Mouse (Mus musculus): ENCODE results near the gene Bax. TPM values are rescaled to one million over a fixed set of nuclear protein-coding genes. Genes with fewer than 3 reads are reported as not detected.

Bax gene
- total RNA-seq, 2 experiments from 2014 or later, result 75.8 to 78.4 TPM

DNA sequence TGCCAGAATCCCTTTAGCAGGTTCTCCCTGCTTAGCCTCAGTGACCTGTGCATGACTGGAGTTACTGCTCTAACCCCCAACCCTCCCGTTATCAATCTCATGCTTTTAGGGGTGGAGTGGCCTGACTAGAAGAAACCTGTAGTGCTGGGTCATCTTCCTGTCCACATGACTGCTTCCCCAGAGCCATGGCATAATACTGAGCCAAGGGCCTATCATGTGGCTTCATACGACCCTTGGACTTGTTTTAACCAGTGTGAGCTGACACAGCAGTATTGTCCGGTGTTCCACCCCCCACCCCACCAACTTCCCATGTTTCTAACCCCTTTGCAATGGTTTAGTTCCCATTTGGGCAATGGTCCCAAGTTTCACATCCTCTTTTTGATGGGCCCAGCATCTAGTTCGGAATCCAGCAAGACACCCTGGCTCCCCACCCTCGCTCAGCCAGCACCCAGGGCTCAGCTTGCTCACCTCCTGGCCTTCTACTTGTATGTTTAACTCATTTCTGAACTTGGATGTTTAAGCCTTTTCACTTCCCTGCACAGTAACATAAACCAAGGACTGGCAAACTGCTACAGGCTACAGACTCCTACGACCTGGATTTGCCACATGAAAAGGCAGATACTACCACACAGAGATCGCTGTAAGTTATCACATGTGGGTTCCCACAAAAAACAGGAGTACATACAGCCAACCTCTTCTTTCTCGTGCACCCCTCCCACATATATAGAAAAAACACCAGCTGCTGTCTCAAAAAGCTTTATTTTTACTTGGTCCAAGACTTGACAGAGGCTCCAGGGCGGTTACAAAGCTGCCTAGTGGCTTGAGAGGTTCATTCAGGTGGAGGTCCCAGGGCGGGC, 9.3 kb downstream of the Bax start:
- no peak for DNase-seq (ENCODE audit: low spot score in 2 of 2)

DNA sequence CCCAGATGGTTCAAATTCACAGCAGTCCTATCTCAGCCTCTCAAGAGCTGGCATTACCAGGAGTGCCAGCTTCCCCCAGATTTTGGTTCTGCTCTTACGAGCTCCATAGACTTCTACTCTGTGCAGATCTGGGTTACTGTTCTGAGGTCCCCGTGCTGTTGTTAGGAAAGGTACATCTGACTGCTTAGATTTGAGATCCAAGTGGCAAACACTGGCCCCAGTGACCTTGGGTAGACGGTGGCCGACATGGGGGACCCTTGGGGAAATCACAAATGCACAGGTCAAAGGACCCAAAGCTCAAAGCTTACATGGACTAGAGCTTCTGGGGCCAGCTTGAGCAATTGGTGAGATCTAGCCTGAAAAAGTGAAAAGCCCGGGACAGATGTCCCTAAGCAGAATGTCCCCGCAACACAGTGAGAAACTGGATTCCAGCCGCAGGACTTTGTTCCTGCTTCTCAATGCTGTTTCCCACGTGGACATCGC, 9.9 kb downstream of the Bax start:
- no peak for DNase-seq (ENCODE audit: low spot score in 2 of 2)

DNA sequence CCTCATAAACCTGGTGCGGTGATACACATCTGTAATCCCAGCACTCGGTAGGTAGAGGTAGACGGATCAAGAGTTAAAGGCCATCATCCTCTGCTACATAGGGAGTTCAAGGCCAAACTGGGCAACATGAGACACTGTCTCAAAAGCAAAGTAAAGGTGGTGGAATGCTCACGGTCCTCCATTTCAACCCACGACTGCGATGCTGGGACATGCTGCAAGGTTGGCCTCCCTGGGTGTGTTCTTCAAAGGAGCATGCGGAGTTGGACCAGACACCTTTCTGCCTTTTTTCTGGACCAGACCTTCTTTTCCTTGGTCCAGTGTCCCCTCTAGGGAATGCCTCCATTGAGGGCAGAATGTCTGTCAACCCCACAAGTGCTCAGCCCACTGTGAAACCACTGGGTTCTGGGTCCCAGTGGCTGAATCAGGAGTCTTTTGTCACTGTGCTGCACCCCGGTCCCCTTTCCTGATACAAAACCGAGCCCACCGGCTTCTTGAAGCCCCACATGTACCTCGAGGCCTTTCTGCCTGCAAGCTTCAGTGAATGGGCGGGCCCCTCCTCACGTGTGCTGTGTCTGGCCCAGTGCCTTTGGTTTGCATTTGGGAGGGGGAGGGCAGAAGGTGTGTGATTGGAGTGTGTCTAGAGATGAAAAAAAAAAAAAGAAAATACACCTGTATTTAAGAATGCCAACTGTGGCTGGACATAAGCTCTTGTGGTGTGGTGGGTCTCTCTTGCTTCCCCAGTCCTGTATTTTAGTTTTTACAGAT, 10.6 kb downstream of the Bax start:
- DNase-seq (ENCODE audit: low spot score in 2 of 2), result no peak

DNA sequence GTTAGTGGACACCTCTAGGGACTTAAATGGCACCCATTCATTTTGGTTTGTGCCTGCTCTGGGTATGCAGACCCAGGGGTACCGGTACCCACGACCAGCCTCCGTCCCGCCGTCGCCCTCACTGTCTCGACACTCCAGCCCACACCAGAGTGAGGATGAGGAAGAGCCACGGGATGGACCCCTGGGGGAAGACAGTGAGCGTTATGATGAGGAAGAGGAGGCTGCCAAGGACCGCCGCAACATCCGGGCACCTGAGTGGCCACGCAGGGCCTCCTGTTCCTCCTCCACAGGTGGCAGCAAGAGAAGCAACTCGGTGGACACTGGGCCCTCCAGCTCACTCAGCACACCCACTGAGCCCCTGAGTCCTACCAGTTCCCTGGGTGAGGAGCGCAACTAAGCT, 11.7 kb downstream of the Bax start:
- DNase-seq (ENCODE audit: low spot score in 2 of 2), result no peak

DNA sequence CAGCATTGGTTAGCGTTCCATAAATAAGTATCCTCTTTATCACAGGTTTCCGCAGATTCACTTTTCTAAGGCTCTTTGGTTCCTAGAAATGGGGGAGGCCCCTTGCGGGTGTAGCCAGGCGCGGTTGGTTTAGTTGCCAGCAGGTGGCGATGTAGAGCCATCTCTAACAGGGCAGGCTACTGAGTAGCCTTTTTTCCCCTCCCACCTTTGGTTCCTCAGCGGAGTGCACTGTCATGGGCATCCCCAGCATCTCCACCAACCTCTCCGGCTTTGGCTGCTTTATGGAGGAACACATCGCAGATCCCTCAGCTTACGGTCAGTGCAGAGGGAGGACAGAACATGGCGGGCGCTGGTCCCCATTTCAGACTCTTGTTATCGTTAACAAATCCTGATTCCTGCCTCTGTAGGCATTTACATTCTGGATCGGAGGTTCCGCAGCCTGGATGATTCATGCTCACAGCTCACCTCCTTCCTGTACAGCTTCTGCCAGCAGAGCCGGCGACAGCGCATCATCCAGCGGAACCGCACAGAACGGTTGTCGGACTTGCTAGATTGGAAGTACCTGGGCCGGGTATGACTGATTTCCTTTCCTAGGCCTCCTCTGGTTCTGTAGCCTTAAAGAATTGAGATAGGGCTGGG, 15.2 kb downstream of the Bax start:
- peak in 1 of 2 experiments; percentile 65 for DNase-seq (ENCODE audit: low spot score in 2 of 2)

DNA sequence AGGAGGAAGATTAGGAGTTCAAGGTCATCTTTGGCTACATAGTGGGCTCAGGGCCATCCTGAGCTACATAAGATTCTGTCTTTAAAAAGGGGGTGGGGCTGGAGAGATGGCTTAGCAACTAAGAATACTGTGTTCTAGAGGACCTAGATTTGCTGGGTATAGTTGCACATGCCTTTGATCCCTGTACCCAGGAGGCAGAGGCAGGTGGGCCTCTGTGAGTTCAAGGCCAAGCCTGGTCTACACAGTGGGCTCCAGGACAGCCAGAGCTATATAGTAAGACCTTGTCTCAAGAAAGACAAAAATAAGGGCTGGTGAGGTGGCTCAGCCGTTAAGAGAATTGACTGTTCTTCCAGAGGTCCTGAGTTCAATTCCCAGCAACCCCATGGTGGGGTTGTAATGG, 16.7 kb downstream of the Bax start:
- no peak for DNase-seq (ENCODE audit: low spot score in 2 of 2)

DNA sequence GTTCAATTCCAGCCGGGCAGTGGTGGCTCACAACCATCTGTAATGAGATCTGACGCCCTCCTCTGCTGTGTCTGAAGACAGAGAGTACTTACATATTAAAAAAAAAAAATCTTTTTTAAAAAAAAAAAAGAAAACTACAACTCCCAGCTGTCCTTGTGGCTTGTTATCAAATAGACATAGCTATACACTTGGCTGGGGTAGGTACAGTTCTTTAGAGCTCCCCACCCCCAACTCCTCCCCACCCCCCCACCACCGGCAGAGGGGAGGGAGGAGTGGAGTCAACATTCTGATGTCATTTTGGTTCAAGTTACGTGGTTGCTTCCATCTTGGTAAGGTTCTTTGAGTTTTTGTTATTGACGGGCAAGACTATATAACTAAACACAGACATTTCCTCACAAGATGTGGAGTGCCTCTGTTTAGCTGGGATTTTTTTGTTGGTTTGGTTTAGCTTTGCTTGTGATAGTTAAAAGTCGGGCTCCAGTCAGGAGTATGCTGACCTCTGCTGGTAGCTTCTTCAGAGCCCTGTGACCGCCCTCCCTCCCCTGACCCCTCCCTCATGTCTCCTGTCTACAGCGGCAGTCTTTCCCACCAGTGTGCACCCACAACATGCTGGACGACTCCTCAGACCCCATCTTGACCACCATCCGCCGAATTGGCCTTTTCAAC, 19.2 kb downstream of the Bax start:
- no peak for DNase-seq (ENCODE audit: low spot score in 2 of 2)

DNA sequence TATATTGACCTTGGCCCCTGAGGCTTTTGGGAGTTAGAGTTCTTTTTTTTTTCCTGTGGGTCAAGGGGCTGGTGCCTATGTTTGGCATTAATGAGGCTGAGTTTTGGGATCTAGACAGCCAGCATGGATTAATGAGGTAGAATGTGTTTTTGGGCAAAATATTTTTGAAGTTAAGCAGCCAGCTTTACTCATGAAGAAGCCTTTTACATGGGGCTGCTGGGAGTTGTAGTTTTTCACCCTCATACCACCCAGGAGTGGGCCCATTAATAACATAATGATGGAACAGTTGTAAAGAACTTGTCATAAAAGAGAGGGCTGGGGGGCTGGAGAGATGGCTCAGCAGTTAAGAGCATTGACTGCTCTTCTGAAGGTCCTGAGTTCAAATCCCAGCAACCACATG, 20.1 kb downstream of the Bax start:
- no peak for DNase-seq (ENCODE audit: low spot score in 2 of 2)

DNA sequence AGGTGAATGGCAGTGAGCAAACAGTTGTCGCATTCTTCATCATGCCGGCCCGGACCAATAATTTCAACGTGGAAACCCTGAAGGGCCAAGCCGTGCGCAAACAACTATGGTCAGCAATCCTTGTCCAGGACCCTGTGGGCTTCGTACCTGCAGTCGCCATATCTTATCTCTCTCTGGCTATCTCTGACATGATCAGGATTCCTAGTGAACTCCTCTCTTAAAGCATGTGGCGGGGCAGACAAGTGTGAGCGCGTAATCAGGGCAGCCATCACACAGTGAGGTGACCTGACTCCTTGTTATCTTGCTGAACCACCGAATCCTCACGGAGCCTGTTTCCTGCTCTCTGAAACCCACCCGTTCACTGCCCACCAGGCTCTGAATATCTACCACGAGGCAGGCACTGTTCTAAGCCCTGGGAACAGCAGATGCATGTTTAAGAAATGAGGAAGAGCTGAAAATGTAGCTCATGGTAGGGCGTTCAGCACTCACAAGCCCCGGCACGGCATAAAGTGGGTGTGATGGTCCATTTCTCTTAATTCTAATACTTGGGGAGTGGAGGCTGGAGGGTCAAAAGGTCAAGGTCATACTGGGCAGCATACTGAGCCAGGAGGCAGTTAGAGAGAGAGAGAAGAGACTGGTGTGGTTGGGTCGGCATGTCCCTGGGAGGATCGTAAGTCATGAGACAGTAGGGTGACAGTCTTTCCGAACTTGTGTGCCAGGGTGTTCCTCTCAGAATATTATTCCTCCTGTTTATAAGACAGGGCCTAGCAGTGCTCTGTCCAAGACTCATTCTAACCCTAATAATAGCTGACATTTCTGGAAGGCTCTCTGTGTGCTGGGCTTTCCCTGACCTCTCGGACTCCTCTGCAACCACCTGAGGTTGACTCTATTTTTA, 22.9 kb downstream of the Bax start:
- DNase-seq (ENCODE audit: low spot score in 2 of 2), result no peak

DNA sequence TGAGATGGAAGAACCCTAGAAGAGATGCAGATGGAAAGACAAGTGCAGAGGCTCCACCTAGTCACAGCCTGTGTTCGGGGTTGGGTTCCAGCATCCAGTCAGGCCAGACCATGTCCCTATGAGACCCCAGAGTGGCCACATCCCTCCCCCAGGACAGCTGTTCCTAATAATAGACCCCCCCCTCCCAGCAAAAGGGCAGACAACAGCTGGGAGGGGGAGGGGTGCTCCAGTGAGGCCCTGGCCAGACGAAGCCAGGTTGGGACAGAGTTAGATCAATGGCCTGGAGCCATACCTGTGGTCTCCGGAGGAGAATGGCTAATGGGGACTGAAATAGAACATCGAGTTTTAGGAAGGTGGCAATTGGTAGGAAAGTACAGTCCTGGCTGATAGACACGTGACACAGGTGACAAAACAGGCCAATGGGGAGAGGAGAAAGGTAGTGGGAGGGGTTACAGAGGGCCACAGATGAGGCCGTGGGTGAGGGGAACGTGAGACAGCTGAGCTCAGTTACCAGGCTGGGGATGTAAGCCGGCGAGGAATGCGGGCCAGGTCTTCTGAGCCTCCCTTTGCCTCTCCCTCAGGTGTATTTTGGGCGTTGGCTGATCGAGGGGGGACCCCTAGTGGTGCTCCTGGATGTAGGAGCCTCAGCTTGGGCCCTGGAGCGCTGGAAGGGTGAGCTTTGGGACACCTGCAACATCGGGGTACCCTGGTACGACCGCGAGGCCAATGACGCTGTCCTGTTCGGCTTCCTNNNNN, 29.0 kb downstream of the Bax start, which contains the start of gene Ruvbl2:
TSS of gene Ruvbl2 (minus strand) at position 576 of the 756 bp plus-strand sequence.
- no peak for DNase-seq (ENCODE audit: low spot score in 2 of 2)

DNA sequence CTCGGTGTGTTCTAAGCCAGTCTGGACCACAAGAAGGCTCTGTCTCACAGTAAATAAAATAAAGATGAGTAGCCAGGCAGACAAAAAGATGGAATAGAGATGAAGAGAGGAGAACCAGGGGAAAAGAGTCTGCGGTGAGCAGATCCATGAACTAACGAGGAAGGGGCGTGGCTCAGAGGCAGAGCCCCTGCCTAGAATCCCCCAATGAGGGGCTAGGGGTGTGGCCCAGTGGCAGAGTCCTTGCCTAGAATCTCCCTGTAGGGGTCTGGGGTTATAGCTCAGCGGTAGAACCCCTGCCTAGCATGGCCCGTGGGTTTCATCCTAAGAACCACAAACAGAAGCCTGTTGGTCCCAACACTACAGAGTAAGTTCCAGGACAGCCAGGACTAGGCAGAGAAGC, 29.7 kb downstream of the Bax start:
- DNase-seq (ENCODE audit: low spot score in 2 of 2), result no peak

DNA sequence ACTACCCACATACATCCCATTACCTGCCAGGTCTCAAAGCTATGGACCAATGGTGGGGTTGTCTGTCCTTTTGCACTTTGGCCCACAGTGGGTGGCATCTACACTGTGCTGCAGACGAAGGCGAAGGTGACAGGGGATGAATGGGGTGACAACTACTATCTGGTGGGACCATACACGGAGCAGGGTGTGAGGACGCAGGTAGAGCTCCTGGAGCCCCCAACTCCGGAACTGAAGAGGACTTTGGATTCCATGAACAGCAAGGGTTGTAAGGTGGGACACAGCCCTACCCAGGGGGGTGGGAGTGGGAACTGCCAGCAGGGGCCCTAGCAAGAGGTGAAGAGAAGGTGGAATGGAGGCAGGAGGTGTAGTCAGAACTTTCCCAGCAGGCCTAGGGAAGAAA, 30.3 kb downstream of the Bax start:
- DNase-seq (ENCODE audit: low spot score in 2 of 2), result no peak

DNA sequence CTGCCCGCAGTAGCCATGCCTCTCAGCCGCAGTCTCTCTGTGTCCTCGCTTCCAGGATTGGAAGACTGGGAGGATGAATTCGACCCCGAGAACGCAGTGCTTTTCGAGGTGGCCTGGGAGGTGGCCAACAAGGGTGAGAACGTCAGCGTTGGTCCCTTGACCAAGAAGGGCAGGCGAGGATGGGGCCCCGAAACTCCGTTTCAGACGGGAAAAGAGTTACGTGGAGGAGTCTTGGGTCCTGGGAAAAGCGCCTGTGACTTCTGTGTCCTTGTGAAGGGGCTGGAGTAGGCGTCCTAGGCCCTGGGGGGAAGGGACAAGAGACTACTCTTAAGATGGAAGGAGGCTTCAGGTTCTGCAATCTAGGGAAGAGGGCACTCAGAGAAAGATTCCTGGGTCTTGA, 31.7 kb downstream of the Bax start:
- no peak for DNase-seq (ENCODE audit: low spot score in 2 of 2)

DNA sequence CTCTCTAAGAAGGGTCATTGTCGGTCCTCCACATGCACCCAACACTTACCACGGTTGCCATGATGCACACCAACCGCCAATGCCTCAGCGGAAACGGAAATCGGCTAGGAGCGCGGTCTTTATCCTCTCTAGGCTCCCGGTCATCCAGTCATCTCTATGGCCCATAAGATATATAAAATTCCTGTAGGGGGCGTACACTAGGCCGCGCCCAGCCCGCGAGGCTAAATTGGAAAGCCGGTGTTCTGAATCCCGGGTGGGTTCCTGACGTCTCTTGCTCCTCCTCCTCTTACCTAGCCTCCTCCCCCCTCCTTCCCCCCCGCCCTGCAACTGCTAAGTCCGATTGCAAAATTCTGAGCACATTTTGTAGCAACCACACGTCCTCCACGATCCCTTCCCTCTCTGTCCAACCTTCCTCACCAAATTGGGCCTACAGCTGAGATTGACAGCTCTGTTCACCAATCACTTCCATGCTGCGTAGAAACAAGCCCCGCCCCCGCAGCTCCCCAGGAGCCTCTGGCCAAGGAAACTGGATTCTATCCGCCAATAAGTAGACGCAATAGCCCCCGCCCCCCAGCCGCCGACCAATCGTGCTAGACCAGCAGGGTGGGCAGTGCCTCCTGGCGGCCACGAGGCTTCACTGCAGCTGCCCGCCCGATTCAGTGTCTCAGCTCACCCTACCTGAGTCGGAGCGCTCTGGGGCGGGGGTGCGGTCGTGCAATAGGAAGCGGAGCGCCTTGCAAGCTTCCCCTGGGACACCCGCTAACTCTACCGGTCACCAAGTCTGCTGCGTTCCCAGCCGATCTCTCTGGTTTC, 32.3 kb downstream of the Bax start, which contains the start of gene Gys1:
TSS of gene Gys1 (plus strand) at position 642 of the 813 bp plus-strand sequence.
- DNase-seq (ENCODE audit: low spot score in 2 of 2), result peak; percentile 99

DNA sequence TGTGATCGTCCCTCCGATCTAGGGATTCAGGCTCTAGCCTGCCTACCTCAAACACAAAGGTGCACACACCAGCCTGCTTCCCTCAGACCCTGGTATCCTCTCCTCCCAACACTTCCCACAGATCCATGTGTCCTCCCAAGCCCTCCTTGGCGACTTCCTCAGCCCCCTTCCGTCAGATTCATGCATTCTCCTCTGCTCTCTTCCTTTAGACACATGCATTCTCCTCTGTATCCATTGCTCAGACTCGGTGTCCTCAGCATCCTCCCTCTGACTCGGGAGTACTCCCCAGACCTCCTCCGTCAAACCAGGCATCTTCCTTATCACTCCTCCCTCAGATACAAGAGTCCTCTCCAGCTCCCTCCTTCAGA, 32.9 kb downstream of the Bax start:
- no peak for DNase-seq (ENCODE audit: low spot score in 2 of 2)

DNA sequence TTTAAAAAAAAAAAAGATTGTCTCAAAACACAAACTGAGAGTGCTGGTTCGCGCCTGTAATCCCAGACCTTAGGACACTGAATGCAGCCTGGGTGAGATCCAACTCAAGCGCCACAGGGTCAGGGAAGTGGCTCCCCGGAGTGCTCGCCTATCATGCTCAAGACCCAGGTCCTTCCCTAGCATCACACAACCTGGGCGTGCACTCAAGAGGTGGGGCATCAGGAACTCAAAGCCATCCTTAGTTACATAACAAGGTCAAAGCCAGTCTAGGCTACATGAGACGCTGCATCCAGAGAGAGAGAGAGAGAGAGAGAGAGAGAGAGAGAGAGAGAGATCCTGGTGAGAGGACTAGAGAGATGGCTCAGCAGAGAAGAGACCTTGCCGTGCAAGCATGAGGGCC, 40.1 kb downstream of the Bax start:
- DNase-seq (ENCODE audit: low spot score in 2 of 2), result no peak

DNA sequence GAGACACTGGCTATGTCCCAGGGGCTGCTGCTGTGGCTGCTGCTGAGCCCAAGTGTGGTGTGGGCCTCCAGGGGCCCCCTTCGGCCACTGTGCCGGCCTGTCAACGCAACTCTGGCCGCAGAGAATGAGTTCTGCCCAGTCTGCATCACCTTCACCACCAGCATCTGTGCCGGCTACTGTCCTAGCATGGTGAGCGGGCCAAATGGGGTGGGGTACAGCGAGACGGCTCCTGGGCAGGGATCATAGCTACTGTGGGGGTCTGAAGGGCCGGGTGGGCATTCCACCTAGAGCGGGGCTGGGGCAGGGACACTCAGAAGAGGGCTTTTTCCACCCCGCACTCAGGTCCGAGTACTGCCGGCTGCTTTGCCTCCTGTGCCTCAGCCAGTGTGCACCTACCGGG, 45.5 kb downstream of the Bax start:
- DNase-seq (ENCODE audit: low spot score in 2 of 2), result no peak

DNA sequence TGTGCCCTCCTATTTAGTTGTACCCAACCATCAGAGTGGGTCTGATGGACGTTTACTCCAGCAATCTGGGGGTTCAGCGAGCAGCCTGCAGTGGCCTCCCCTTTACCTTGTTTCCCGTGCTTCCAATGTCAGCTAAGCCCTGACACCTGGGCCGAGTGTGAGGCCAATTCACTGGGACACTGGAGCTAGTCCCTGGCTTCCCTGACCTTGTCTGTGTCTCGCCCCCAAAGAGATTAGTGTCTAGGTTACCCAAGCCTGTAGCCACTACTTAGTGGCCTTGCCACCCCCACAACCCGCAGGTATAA, 46.1 kb downstream of the Bax start, which contains the start of gene Lhb:
TSS of gene Lhb (plus strand) at position 206 of the 305 bp plus-strand sequence.
- no peak for DNase-seq (ENCODE audit: low spot score in 2 of 2)

Data from adrenal gland, postnatal 4 days (tissue).